Mouse (Mus musculus): ENCODE results near the gene Zfp385b. TPM values are rescaled to one million over a fixed set of nuclear protein-coding genes. Genes with fewer than 3 reads are reported as not detected.

Gene Zfp385b
- polyA plus RNA-seq, 1 experiment from 2014 or later: 7.7 TPM

DNA sequence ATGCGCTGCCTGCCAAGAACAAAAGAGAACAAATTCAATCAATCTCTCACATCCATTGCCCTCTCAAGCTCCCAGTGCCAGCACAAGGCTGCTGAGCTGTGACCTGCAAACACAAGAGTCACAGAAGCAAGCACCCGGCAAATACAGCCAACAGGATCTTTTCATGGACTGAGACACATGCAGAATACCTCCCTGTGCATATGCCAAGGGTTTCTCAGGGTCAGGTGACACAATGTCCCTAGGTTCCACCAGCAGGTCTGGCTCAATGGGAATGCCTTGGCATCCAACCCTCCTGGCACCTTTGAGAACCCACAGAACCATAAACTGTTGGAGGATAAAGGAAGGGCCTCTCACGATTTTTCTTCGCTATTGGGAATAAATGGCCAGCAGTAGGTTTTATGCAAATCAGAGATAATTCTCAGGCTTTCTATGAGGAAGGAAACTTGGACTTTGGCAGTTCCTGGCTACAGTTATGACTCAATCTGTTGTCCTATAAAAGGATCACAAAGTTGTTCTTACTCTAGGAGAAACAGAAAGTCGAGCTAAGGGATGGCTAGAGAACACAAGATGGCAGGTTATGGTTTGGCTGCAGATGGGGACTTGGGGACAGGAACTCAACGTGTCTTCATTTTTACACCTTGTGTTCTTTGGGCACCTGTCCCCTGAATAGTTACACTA is 315.6 kb downstream of the Zfp385b start:
- Histone ChIP-seq H3K4me1 (peaks cover 11% of the 10 kb centered on the region; the same call in 1 of the 2 replicates), H3K27ac (no peak overlapping the region), H3K9ac (no peak overlapping the region), H3K27me3 (no peaks in the 10 kb centered on the region), H3K4me2 (replicated peaks) (no peak overlapping the region), H3K9me3 (no peaks in the 10 kb centered on the region), H3K36me3 (no peaks in the 10 kb centered on the region), H3K4me3 (no peak overlapping the region)
- 91% methylated on average over 6 of the region's 6 CpGs for WGBS
- no peak for ATAC-seq (ENCODE audit: low FRiP score, low read depth)

DNA sequence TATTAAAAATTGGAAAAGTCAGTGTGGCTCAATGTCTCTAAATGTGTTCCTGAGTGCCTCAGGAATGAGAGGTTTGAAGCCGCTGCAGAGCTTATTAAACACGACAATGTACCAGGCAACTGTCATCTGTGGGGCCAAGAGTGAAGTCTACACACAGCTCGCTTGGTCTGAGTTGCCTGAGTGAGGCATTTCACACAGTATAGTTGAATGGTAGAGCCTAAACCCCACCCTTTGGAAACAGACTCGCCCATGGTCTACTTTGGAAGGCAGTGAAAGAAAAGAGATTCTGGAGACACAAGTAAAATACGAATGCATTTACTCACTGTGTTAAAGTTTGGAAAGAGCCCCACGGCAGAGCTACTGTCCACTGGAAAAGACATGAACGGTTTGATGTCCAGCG is 316.2 kb downstream of the Zfp385b start:
- peaks cover 11% of the 10 kb centered on the region; the same call in 1 of the 2 replicates for H3K4me1 ChIP-seq
- no peak overlapping the region for H3K27ac ChIP-seq
- no peaks in the 10 kb centered on the region for H3K27me3 ChIP-seq
- H3K4me3 ChIP-seq: no peak overlapping the region
- no peak overlapping the region for H3K4me2 ChIP-seq (replicated peaks)
- no peaks in the 10 kb centered on the region for H3K9me3 ChIP-seq
- 81% methylated on average over 8 of the region's 8 CpGs for WGBS
- H3K36me3 ChIP-seq: no peaks in the 10 kb centered on the region
- no peak for ATAC-seq (ENCODE audit: low FRiP score, low read depth)
- no peak overlapping the region for H3K9ac ChIP-seq

DNA sequence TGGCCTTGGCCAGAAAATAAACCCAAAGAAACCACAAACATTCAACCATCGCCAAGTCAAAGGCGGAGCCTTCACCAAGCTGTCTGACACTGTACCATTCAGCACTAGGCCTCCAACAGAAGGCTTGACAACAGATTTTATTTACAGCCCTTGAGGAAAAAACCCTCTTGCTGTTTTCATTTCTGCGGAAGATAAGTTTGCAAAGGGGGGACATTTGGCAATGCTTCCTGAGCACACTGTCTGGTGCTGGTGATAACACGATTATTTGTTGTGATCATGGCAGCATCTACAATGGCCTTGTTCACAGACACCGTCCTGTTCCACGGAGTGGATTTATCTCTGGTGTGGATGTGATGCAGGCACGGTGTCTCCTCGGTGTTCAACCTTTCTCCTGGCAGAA is 317.0 kb downstream of the Zfp385b start:
- no peak overlapping the region for H3K9ac ChIP-seq
- H3K4me1 ChIP-seq: peaks cover 11% of the 10 kb centered on the region; the same call in 1 of the 2 replicates
- WGBS: 88% methylated on average over 8 of the region's 8 CpGs
- ATAC-seq (ENCODE audit: low FRiP score, low read depth): no peak
- H3K27me3 ChIP-seq: no peaks in the 10 kb centered on the region
- no peak overlapping the region for H3K4me2 ChIP-seq (replicated peaks)
- no peak overlapping the region for H3K27ac ChIP-seq
- no peaks in the 10 kb centered on the region for H3K9me3 ChIP-seq
- H3K4me3 ChIP-seq: no peak overlapping the region
- no peaks in the 10 kb centered on the region for H3K36me3 ChIP-seq

DNA sequence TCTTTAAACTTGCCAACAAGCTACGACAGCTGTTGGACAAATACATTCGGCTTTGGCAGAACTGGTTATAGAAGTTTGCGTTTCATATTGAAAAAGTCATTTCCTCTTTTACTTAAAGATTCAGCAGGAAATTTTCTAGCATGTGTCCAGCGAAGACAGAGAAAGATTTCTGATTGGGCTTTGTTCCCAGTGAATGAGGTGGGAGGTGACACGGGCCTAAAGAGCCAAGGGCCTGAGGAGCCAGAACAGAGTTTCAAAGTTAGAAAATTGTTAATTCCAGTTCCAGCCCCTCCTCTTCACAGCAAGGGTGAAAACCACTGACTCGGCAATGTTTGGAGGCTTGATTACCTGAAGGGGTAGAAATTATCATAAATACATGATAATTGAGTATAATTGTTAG is 319.0 kb downstream of the Zfp385b start:
- Histone ChIP-seq H3K27ac (no peak overlapping the region), H3K4me1 (0 out of 2 replicates have a peak, but pooled peaks cover 6% of the 10 kb centered on the region), H3K4me2 (replicated peaks) (no peak overlapping the region), H3K9ac (no peak overlapping the region), H3K27me3 (no peaks in the 10 kb centered on the region), H3K9me3 (peaks cover 4% of the 10 kb centered on the region; the same call in 1 of the 2 replicates), H3K4me3 (no peak overlapping the region), H3K36me3 (no peaks in the 10 kb centered on the region)
- 70% methylated on average over 6 of the region's 6 CpGs for WGBS
- ATAC-seq (ENCODE audit: low FRiP score, low read depth): no peak

DNA sequence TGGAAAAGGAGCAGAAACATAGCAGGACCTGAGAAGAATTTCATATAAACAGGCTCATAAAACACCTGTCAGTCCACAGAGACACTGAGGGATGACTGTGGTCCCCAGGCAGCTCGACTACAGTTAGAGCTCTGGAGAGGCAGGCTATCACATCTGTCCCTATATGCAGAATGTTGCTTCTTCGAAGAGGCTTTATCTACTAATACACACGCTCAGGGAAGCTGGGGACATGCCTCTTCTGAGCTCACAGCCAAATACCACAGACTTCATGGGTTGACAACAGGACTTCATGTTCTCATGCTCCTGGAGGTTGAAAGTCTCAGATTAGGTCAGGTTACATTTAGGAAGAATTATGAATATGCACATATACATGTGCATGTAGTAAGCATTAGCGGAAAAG is 321.1 kb downstream of the Zfp385b start:
- H3K4me3 ChIP-seq: no peak overlapping the region
- H3K36me3 ChIP-seq: no peaks in the 10 kb centered on the region
- no peak overlapping the region for H3K9ac ChIP-seq
- H3K4me2 ChIP-seq (replicated peaks): no peak overlapping the region
- H3K27me3 ChIP-seq: no peaks in the 10 kb centered on the region
- 87% methylated on average over 4 of the region's 4 CpGs for WGBS
- peaks cover 4% of the 10 kb centered on the region; the same call in 1 of the 2 replicates for H3K9me3 ChIP-seq
- H3K4me1 ChIP-seq: 0 out of 2 replicates have a peak, but pooled peaks cover 6% of the 10 kb centered on the region
- no peak for ATAC-seq (ENCODE audit: low FRiP score, low read depth)
- H3K27ac ChIP-seq: no peak overlapping the region

DNA sequence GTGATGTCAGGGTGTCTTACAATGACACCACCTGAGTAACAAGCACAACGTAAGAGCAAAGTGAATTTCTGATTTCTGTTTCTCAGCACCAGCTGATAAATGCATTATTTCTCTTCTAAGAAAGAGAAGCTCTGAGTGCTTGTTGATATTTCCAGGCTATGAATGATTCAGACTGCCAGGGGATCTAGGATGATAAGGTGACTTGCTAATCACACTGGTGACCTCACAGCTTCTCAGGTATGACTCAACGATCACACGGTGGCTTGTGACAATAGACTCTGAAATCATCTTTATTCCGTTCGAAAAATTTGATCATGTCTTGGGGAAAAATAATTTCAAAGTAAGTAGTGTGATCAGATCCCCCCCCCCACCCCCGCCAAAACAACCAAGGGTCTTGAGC is 321.5 kb downstream of the Zfp385b start:
- H3K27me3 ChIP-seq: no peaks in the 10 kb centered on the region
- no peak overlapping the region for H3K27ac ChIP-seq
- ATAC-seq (ENCODE audit: low FRiP score, low read depth): no peak
- 0 out of 2 replicates have a peak, but pooled peaks cover 6% of the 10 kb centered on the region for H3K4me1 ChIP-seq
- no peak overlapping the region for H3K9ac ChIP-seq
- H3K36me3 ChIP-seq: no peaks in the 10 kb centered on the region
- no peak overlapping the region for H3K4me2 ChIP-seq (replicated peaks)
- H3K9me3 ChIP-seq: peaks cover 4% of the 10 kb centered on the region; the same call in 1 of the 2 replicates
- H3K4me3 ChIP-seq: no peak overlapping the region
- WGBS: 93% methylated on average over 6 of the region's 6 CpGs

DNA sequence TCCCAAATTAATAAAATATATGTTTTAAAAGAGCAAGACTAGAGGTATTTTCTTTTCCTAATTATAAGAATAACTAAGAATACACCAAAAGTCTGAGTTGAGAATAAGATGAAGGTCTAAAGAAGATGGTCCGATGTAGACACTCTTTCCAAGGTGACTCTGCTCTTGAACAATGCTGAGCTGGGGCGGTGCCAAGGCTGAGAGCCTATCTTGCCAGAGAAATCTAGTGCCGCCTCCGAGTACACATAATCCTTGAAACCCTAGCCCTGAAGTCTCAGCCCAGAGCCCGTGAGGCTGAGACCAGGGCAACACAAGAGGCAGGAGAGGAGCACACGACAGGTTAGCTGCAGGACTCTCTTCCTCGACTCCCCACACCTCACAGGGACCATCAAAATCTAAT is 323.4 kb downstream of the Zfp385b start:
- Histone ChIP-seq H3K27me3 (no peaks in the 10 kb centered on the region), H3K4me3 (no peak overlapping the region), H3K4me1 (no peaks in the 10 kb centered on the region), H3K27ac (no peak overlapping the region), H3K9ac (no peak overlapping the region), H3K9me3 (peaks cover 4% of the 10 kb centered on the region; the same call in 1 of the 2 replicates), H3K4me2 (replicated peaks) (no peak overlapping the region), H3K36me3 (no peaks in the 10 kb centered on the region)
- ATAC-seq (ENCODE audit: low FRiP score, low read depth): no peak
- WGBS: 86% methylated on average over 7 of the region's 7 CpGs

DNA sequence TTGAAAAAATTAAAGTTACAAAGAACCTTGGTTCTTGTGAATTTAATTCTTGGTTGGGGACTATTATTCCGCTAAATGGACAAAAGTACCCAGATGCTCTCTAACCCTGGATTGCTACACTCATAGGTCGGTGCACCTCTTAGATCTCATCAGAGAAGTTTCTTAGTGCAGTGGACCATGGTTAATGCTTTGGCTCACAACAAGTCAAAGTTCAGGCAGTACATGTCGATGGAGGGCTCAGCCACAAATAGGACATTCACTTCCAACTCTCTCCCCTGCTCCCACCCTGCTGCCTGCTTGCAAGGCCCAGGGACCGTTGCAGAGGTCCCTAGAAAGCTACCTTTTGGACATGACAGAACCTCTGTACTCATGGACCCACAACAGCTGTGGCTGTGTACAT is 324.1 kb downstream of the Zfp385b start:
- H3K9ac ChIP-seq: no peak overlapping the region
- no peak overlapping the region for H3K4me3 ChIP-seq
- no peak overlapping the region for H3K27ac ChIP-seq
- H3K4me2 ChIP-seq (replicated peaks): no peak overlapping the region
- H3K27me3 ChIP-seq: no peaks in the 10 kb centered on the region
- WGBS: 89% methylated on average over 4 of the region's 4 CpGs
- H3K9me3 ChIP-seq: peaks cover 4% of the 10 kb centered on the region; the same call in 1 of the 2 replicates
- H3K4me1 ChIP-seq: no peaks in the 10 kb centered on the region
- ATAC-seq (ENCODE audit: low FRiP score, low read depth): no peak
- H3K36me3 ChIP-seq: no peaks in the 10 kb centered on the region

DNA sequence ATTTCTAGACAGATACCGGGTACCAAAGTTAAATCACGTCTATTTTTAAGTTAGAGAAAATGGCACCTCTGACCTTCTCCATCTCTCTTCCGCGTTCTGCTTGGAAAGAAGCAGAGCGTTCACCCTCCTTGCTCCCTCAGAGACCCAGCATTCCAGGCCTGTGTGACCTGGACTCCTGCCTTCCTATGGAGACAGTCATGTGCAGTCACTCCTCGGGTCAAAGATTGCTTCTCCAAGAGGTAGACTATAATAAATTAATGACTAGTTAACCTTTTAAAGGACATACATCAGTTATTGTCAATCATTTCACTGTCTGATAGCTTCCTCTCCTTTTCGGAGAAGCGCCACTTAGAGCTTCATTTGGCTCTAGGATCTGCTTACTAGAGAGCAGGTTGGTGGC is 325.7 kb downstream of the Zfp385b start:
- no peak overlapping the region for H3K4me2 ChIP-seq (replicated peaks)
- no peak overlapping the region for H3K27ac ChIP-seq
- H3K4me3 ChIP-seq: no peak overlapping the region
- no peak overlapping the region for H3K9ac ChIP-seq
- WGBS: 96% methylated on average over 8 of the region's 8 CpGs
- H3K9me3 ChIP-seq: peaks cover 4% of the 10 kb centered on the region; the same call in 1 of the 2 replicates
- ATAC-seq (ENCODE audit: low FRiP score, low read depth): no peak
- no peaks in the 10 kb centered on the region for H3K4me1 ChIP-seq
- H3K36me3 ChIP-seq: no peaks in the 10 kb centered on the region
- no peaks in the 10 kb centered on the region for H3K27me3 ChIP-seq

DNA sequence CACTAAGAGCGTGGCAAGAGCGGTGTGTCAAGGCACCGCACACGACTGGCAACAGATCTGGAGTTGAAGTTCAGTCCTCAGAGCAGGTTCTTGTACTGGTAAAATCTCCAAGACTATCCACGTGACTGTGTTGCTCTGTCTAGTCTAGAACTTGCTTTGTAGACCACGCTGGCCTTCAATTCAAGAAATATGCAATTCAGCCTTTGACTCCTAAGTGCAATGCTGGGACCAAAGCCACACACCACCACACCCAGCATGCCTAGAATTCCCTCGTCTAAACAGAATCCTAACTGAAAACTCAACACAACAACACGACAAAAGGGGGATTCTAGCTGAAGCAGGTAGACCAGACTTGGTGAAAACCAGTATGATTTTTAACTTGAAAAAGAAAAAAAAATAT is 332.3 kb downstream of the Zfp385b start:
- no peaks in the 10 kb centered on the region for H3K9me3 ChIP-seq
- ATAC-seq (ENCODE audit: low FRiP score, low read depth): no peak
- no peaks in the 10 kb centered on the region for H3K36me3 ChIP-seq
- 89% methylated on average over 8 of the region's 8 CpGs for WGBS
- no peaks in the 10 kb centered on the region for H3K4me1 ChIP-seq
- no peak overlapping the region for H3K9ac ChIP-seq
- no peak overlapping the region for H3K4me2 ChIP-seq (replicated peaks)
- H3K4me3 ChIP-seq: no peak overlapping the region
- no peak overlapping the region for H3K27ac ChIP-seq
- no peaks in the 10 kb centered on the region for H3K27me3 ChIP-seq

DNA sequence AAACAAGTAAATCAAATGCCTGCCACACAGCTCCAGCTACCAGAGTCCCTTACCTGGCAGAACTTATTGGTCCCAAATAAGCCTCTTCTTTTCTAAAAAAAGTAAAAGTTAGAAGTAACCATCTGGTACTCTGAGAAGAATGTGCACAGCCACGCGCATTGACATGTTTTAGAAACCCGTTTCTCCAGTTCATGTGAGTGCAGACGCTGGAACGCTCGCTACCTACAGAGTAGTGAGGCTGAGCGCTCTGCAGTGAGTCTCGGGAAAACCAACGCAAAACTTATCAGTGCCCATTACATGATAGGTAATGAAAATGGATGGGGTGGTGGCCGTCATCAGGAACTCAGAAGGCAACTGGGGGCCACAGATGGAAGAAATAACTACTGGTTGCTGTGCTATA is 338.2 kb downstream of the Zfp385b start:
- Histone ChIP-seq H3K36me3 (no peaks in the 10 kb centered on the region), H3K9ac (no peak overlapping the region), H3K27ac (no peak overlapping the region), H3K9me3 (no peaks in the 10 kb centered on the region), H3K4me1 (no peaks in the 10 kb centered on the region), H3K27me3 (0 out of 2 replicates have a peak, but pooled peaks cover 3% of the 10 kb centered on the region), H3K4me3 (no peak overlapping the region), H3K4me2 (replicated peaks) (no peak overlapping the region)
- no peak for ATAC-seq (ENCODE audit: low FRiP score, low read depth)
- WGBS: 64% methylated on average over 10 of the region's 10 CpGs

DNA sequence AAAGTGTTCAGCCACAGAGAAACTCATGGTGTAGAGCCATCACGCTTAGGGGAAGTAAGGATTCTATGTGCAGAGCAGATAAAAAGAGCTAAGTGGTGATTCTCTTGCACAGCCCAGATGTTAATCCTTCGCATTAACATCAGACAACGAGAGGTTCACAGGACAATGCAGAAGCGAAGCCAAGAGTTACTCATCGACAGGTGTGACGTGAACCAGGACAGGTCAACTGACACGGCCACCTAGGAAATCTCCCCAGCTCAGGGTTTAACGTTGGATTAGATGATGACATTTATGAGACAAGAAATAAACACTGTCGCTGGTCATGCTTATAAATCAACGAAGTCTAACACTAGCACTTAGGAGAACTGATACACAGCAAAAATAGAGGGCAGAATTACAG is 341.9 kb downstream of the Zfp385b start:
- Histone ChIP-seq H3K4me3 (no peak overlapping the region), H3K4me2 (replicated peaks) (no peak overlapping the region), H3K9ac (no peak overlapping the region), H3K36me3 (no peaks in the 10 kb centered on the region), H3K4me1 (no peaks in the 10 kb centered on the region), H3K27me3 (0 out of 2 replicates have a peak, but pooled peaks cover 3% of the 10 kb centered on the region), H3K27ac (no peak overlapping the region), H3K9me3 (peaks cover 7% of the 10 kb centered on the region)
- ATAC-seq (ENCODE audit: low FRiP score, low read depth): no peak; the same call in 1 of the 2 replicates
- WGBS: 47% methylated on average over 10 of the region's 10 CpGs

DNA sequence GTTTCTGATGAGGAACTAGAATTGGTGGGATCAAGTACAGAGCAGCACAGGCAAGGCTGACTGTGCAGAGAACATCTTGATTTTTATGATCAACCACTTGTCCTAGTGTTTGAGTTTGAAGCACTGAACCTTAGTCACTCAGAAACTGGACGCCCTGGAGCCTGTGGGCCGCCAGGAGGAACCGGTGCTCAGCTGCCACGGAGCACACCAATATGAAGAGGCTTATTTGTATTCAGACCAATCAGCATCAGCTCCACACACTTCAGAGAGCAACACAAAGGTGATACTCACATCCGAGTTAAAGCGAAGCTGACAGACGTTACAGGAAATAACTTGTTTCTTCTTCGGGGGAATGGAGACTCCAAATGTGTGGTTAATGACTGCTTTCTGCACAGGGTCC is 343.0 kb downstream of the Zfp385b start:
- no peaks in the 10 kb centered on the region for H3K36me3 ChIP-seq
- H3K4me1 ChIP-seq: no peaks in the 10 kb centered on the region
- H3K4me3 ChIP-seq: no peak overlapping the region
- WGBS: 43% methylated on average over 8 of the region's 8 CpGs
- 0 out of 2 replicates have a peak, but pooled peaks cover 3% of the 10 kb centered on the region for H3K27me3 ChIP-seq
- no peak overlapping the region for H3K9ac ChIP-seq
- ATAC-seq (ENCODE audit: low FRiP score, low read depth): no peak; the same call in 1 of the 2 replicates
- H3K9me3 ChIP-seq: peaks cover 7% of the 10 kb centered on the region
- no peak overlapping the region for H3K4me2 ChIP-seq (replicated peaks)
- H3K27ac ChIP-seq: no peak overlapping the region
